In the genomic region with DNA sequence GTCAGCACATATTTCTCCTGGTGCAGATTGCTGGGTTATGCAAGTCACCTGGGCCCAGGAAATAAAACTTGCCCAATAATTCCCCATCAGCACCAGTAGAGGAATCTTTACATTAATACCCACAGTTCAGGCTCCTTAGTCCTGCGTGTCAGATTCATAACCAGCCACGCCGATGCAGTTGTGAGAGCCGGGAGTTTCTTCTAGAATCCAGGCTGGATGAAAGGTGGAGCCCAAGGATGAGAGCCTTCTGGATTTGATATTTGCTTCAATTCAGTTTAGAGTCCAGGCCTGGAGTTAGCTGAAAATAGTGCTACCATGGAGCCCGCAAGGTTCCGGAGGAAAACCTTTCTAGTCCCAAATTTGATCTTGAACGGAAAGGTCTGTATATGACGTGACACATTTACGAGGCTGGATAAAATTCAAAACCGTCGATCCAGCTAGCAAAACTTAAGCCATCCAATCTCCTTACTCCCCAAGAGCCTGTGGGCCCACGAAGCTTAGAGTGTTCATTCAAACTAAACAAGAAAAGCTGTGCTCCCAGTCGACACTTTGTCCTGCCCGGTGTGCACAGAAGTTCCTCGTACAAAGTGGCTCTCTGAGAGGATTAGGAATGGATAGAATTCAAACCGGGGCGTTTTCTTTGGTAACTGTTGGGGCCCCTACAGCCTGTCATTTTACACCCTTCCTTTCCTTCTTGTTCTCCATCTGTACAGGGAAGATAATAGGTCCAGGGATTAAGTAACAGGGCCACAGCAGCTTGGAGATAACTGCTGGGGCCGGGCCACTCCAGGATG, we compare ENCODE assay signal across 9 mouse cellular contexts. TPM values are rescaled to one million over a fixed set of nuclear protein-coding genes. Genes with fewer than 3 reads are reported as not detected.
DNase-seq lines count a peak whose midpoint lies in the region; ATAC-seq and TF ChIP-seq lines count a peak whose summit lies in the region.
"Had no signal": no experiment of that assay in that cellular context is flagged by ENCODE, and none has a peak within 500 bp of the region (broad histone marks: within the 10 kb centered on the region; RNA-seq: fewer than 3 reads in every experiment).

No protein-coding gene starts in this region.

- H3K36me3 ChIP-seq in heart, embryonic 10.5 days = no peaks in the 10 kb centered on the region
- no peaks in the 10 kb centered on the region for H3K36me3 ChIP-seq in ES-E14 (ENCODE audit: control insufficient read depth, insufficient read depth, low read length, poor library complexity, severe bottlenecking)
- 0 out of 2 replicates have a peak, but pooled peaks cover 3% of the 10 kb centered on the region for H3K36me3 ChIP-seq in forebrain, embryonic 12.5 days (replicated peaks)
- H3K36me3 ChIP-seq in liver, embryonic 12.5 days = peaks cover 44% of the 10 kb centered on the region

- intact Hi-C loops in heart, postnatal 36 days (cut with DNase I) = loop anchor here (2.0 to 5.0 kb wide), 2 partner anchors 92 to 115 kb away; a partner anchor contains a TSS

- H3K9me3 ChIP-seq in heart, embryonic 10.5 days = peaks cover 5% of the 10 kb centered on the region; the same call in 1 of the 2 replicates
- H3K9me3 ChIP-seq in ES-E14 (ENCODE audit: control insufficient read depth, insufficient read depth, low read depth, low read length) = no peaks in the 10 kb centered on the region
- peaks cover 11% of the 10 kb centered on the region; the same call in 1 of the 2 replicates for H3K9me3 ChIP-seq in forebrain, embryonic 12.5 days
- no peaks in the 10 kb centered on the region for H3K9me3 ChIP-seq in liver, embryonic 12.5 days (replicated peaks)

- no peak for ATAC-seq in forebrain, embryonic 12.5 days (ENCODE audit: low FRiP score)
- peak; percentile 84 for ATAC-seq in liver, embryonic 12.5 days

- peak; percentile 88 for DNase-seq in heart, embryonic 10.5 days (ENCODE audit: low spot score)
- no peak for DNase-seq in heart, postnatal 36 days
- DNase-seq in ES-E14 (ENCODE audit: low read depth, low spot score) = no peak
- no peak for DNase-seq in layer of hippocampus, adult 8-10 months (ENCODE audit: low spot score in 2 of 2)
- no peak for DNase-seq in frontal cortex, postnatal 10 days (ENCODE audit: low spot score in 2 of 2)
- no peak for DNase-seq in ovary, postnatal 10 days (ENCODE audit: low spot score)

- no peaks in the 10 kb centered on the region for H3K27me3 ChIP-seq in heart, embryonic 10.5 days (ENCODE audit: insufficient read depth, poor library complexity, severe bottlenecking)
- H3K27me3 ChIP-seq in forebrain, embryonic 12.5 days = no peaks in the 10 kb centered on the region
- H3K27me3 ChIP-seq in liver, embryonic 12.5 days (replicated peaks) = no peaks in the 10 kb centered on the region
- H3K27me3 ChIP-seq: Patski had no signal

- peak overlapping the region; percentile 85 for H3K9ac ChIP-seq in ES-E14 (ENCODE audit: insufficient read depth, low read depth, low read length, poor library complexity, severe bottlenecking)
- H3K9ac ChIP-seq in forebrain, embryonic 12.5 days = peak overlapping the region; percentile 93
- peak overlapping the region; percentile 99 for H3K9ac ChIP-seq in liver, embryonic 12.5 days

- H3K27ac ChIP-seq in heart, embryonic 10.5 days = peak overlapping the region; percentile 95
- no peak overlapping the region for H3K27ac ChIP-seq in ES-E14 (ENCODE audit: insufficient read depth, low read depth, low read length, poor library complexity, severe bottlenecking)
- peak overlapping the region; percentile 84 for H3K27ac ChIP-seq in forebrain, embryonic 12.5 days
- H3K27ac ChIP-seq in liver, embryonic 12.5 days = peak overlapping the region; percentile 97

- H3K4me3 ChIP-seq in heart, embryonic 10.5 days = peak overlapping the region; percentile 98
- peak overlapping the region; percentile 74 to 97 for H3K4me3 ChIP-seq in ES-E14 (ENCODE audit: insufficient read depth in 1 of 2, low read depth in 1 of 2, low read length in 2 of 2, poor library complexity in 1 of 2, severe bottlenecking in 1 of 2)
- peak overlapping the region; percentile 97 for H3K4me3 ChIP-seq in forebrain, embryonic 12.5 days (replicated peaks)
- peak overlapping the region; percentile 94 for H3K4me3 ChIP-seq in liver, embryonic 12.5 days

- in situ Hi-C loops in ES-E14 (cut with MboI; ENCODE audit: low sequenced_read_pairs in 2 of 2, unreplicated experiment in 2 of 2) = no loop called here

- 29% methylated on average over 18 of the region's 18 CpGs for WGBS in heart, embryonic 10.5 days
- 12% methylated on average over 18 of the region's 18 CpGs for WGBS in forebrain, embryonic 12.5 days
- 20% methylated on average over 18 of the region's 18 CpGs for WGBS in liver, embryonic 12.5 days (ENCODE audit: insufficient replicate concordance)

- peak overlapping the region; percentile 87 for H3K4me2 ChIP-seq in forebrain, embryonic 12.5 days
- peak overlapping the region; percentile 88 for H3K4me2 ChIP-seq in liver, embryonic 12.5 days

- peaks cover 29% of the 10 kb centered on the region for H3K4me1 ChIP-seq in heart, embryonic 10.5 days
- H3K4me1 ChIP-seq in ES-E14 (ENCODE audit: control insufficient read depth in 2 of 2, insufficient read depth in 2 of 2, low read length in 2 of 2, poor library complexity in 1 of 2) = peaks cover 0 to 13% of the 10 kb centered on the region in 2 experiments; a peak in 1 of 4 replicates
- peaks cover 34% of the 10 kb centered on the region for H3K4me1 ChIP-seq in forebrain, embryonic 12.5 days
- peaks cover 58% of the 10 kb centered on the region for H3K4me1 ChIP-seq in liver, embryonic 12.5 days

TF ChIP-seq in ES-E14, 5 proteins besides CTCF, POLR2A, EP300 and RAD21:
- TF ChIP-seq ZNF384 (IDR thresholded peaks at IDR 0.05; ENCODE audit: low read depth, low read length) (no peak), HCFC1 (IDR thresholded peaks at IDR 0.05; ENCODE audit: borderline replicate concordance, insufficient read depth, low read length) (no peak; the same call in 1 of the 2 replicates), MAFK (IDR thresholded peaks at IDR 0.05; ENCODE audit: insufficient read depth, low read depth, low read length) (no peak), ZC3H11A (IDR thresholded peaks at IDR 0.05; ENCODE audit: borderline replicate concordance, low read depth, low read length) (no peak)

RNA-seq across cellular contexts. Expression of a gene that starts 1.0 kb away (rescaled TPM):
- polyA plus RNA-seq in heart, embryonic 10.5 days (2016; fragmentation: Nextera tagmentation; extraction: Ambion mirVana) = 29.8 and 35.8 TPM in 2 replicates
- 10 to 100 TPM; 12.9 to 13.1 TPM for total RNA-seq in heart, postnatal 36 days (2021)
- total RNA-seq in ES-E14 (2012; rRNA removed) = 18.4 and 29.2 TPM in 2 replicates
- polyA plus RNA-seq in forebrain, embryonic 12.5 days (2016; fragmentation: Nextera tagmentation; extraction: Ambion mirVana) = 33.7 and 34.6 TPM in 2 replicates
- 157 TPM in 2 replicates for polyA plus RNA-seq in liver, embryonic 12.5 days (2016; fragmentation: Nextera tagmentation; extraction: Ambion mirVana)
- total RNA-seq in layer of hippocampus, adult 8-10 months (2022) = 100 to 1,000 TPM in 3 of 4 experiments, 10 to 100 TPM in 1; 98.2 to 108 (median 102) TPM

RNA-seq across cellular contexts. Expression of a gene that starts 44.2 kb away (rescaled TPM):
- polyA plus RNA-seq in heart, embryonic 10.5 days (2016; fragmentation: Nextera tagmentation; extraction: Ambion mirVana) = 9.9 and 11.4 TPM in 2 replicates
- 1 to 10 TPM; 3.4 TPM for total RNA-seq in heart, postnatal 36 days (2021)
- total RNA-seq in ES-E14 (2012; rRNA removed) = 10.4 and 15.6 TPM in 2 replicates
- polyA plus RNA-seq in forebrain, embryonic 12.5 days (2016; fragmentation: Nextera tagmentation; extraction: Ambion mirVana) = 4.6 and 5.5 TPM in 2 replicates
- 5.5 and 6.4 TPM in 2 replicates for polyA plus RNA-seq in liver, embryonic 12.5 days (2016; fragmentation: Nextera tagmentation; extraction: Ambion mirVana)
- 10 to 100 TPM in 1 of 4 experiments, 1 to 10 TPM in 3; 6.8 to 11.4 (median 9.0) TPM for total RNA-seq in layer of hippocampus, adult 8-10 months (2022)
